Mouse (Mus musculus) forebrain, embryonic 16.5 days (tissue): ENCODE data around the gene Upk1a. TPM values are rescaled to one million over a fixed set of nuclear protein-coding genes. Genes with fewer than 3 reads are reported as not detected.

ENCODE experiments used
- ATAC-seq: fragments of 200-750 bp; cut with Nextera tagmentation; 2 replicates; pipeline ENCODE4 v1.8.0; 2017; ENCODE audit warnings: mild to moderate bottlenecking, moderate library complexity
- H3K27ac ChIP-seq: fragments of 300-500 bp; sonication (generic); 2 replicates; pipeline ENCODE4 v1.5.1; 2014; ENCODE audit warnings: low read length, control low read depth
- H3K27me3 ChIP-seq: fragments of 300-500 bp; sonication (generic); replicated peaks from 2 replicates; pipeline ENCODE4 v1.6.1; 2014; ENCODE audit warnings: low read length; ENCODE audit not compliant: control insufficient read depth, insufficient read depth
- H3K36me3 ChIP-seq: fragments of 300-500 bp; sonication (generic); 2 replicates; pipeline ENCODE4 v1.6.1; 2014; ENCODE audit not compliant: control insufficient read depth, insufficient read depth
- H3K4me1 ChIP-seq: fragments of 300-500 bp; sonication (generic); replicated peaks from 2 replicates; pipeline ENCODE4 v1.6.1; 2014; ENCODE audit warnings: low read length; ENCODE audit not compliant: control insufficient read depth, insufficient read depth
- H3K4me2 ChIP-seq: fragments of 300-500 bp; sonication (generic); 2 replicates; pipeline ENCODE4 v1.6.1; 2014; ENCODE audit warnings: mild to moderate bottlenecking, low read length, control low read depth
- H3K4me3 ChIP-seq: fragments of 300-500 bp; sonication (generic); replicated peaks from 2 replicates; pipeline ENCODE4 v1.5.1; 2014; ENCODE audit warnings: mild to moderate bottlenecking, low read length, control low read depth
- H3K9ac ChIP-seq: fragments of 300-500 bp; sonication (generic); replicated peaks from 2 replicates; pipeline ENCODE4 v1.6.1; 2014; ENCODE audit warnings: low read depth, low read length, control low read depth
- H3K9me3 ChIP-seq: fragments of 300-500 bp; sonication (generic); 2 replicates; pipeline ENCODE4 v1.6.1; 2016; ENCODE audit warnings: low read length; ENCODE audit not compliant: control insufficient read depth
- WGBS: fragments of 180-500 bp; shearing (Covaris S2); extraction: QIAGEN DNeasy Blood & Tissue Kit; methylation state at CpG from one replicate; pipeline ENCODE4 v1.1.7; 2014; 5-methylcytosine and 5-hydroxymethylcytosine counted together
- polyA plus RNA-seq: library from polyadenylated mRNA; unstranded; fragments of >200 nt; fragmentation: Nextera tagmentation; extraction: Ambion mirVana; gene quantifications from 2 replicates; pipeline ENCODE4 v1.2.1, GENCODE M21; 2015

Gene Upk1a
- polyA plus RNA-seq, 1 experiment from 2014 or later, result 0.34 TPM

DNA sequence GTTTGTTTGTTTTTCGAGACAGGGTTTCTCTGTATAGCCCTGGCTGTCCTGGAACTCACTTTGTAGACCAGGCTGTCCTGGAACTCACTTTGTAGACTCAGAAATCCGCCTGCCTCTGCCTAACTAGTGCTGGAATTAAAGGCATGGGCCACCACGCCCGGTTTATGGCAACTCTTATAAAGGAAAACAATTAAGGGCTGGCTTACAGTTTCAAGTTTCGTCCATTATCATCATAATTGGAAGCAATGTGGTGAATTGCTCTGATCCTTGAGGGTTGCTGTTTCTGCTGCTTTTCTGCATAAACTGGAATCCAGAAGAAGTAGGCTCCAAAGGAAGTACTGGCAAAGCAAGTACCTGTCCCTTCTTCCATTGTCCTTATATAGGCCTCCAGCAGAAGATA lies 14.0 kb upstream of the Upk1a start:
- Histone ChIP-seq H3K27me3 (peaks cover 9% of the 10 kb centered on the region), H3K4me3 (no peak overlapping the region), H3K4me2 (peak overlapping the region; percentile 97), H3K36me3 (peaks cover 6% of the 10 kb centered on the region; the same call in 1 of the 2 replicates), H3K4me1 (peaks cover 9% of the 10 kb centered on the region), H3K9ac (no peak overlapping the region), H3K9me3 (no peaks in the 10 kb centered on the region), H3K27ac (no peak overlapping the region)
- WGBS, result 87% methylated on average over 5 of the region's 5 CpGs
- no peak for ATAC-seq

DNA sequence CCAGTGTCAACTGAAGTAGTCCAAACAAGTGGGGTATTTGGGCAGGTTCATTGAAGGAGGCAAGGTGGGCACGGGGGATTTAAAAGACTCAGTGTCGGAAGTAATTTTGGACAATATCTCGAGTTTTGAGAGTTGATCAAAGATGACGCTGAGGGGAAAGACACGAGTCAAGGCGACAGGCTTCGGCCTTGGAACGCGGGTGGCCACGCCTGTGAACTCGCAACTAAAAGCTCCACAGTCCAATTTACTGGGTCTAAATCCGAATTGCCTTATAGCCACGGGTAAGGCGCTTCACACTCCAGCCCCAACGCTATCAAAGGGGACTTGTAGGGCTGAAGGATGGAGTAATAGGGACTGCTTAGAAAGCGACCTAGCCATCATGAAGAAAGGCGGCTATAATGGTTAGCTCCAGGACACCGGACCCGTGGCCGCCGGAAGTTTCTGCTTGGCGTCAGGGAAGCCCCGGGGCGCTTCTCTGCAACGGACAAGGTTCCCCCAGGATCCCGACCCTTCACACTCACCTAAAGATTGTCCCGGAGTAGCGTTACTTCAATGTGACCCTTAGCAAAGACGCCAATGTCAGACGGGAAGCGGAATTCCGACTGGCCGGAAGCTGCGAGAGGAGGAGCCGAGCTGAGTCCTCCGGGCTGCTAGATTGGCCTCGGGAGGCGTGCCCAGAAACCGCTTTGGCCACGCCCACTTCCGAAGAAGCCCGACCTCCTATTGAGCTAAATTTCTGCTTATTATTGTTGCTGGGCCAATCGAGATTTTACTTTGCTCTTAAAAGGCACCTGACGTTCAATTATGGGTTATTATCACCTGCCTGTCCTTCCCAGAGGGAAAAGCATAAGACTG lies 13.1 kb upstream of the Upk1a start, which contains the start of gene Cox6b1:
Cox6b1 (minus strand) TSS at position 622 of the 855 bp plus-strand sequence.
- Histone ChIP-seq H3K4me2 (peak within 1 kb of the TSS; percentile 97), H3K4me3 (peak within 1 kb of the TSS; percentile 93), H3K9me3 (no peaks in the 10 kb centered on the region), H3K4me1 (peaks cover 9% of the 10 kb centered on the region), H3K27ac (peak within 1 kb of the TSS; percentile 41; the same call in 1 of the 2 replicates), H3K36me3 (peaks cover 6% of the 10 kb centered on the region; the same call in 1 of the 2 replicates), H3K27me3 (peaks cover 6% of the 10 kb centered on the region; the same call in 1 of the 2 replicates), H3K9ac (peak within 1 kb of the TSS; percentile 77)
- peak; percentile 96 for ATAC-seq
- 1% methylated on average over 44 of the region's 44 CpGs for WGBS

GRCm38 (mm10) chr7:30619202-30619601 lies 6.6 kb upstream of the Upk1a start:
- 90% methylated on average over 3 of the region's 3 CpGs for WGBS
- Histone ChIP-seq H3K27me3 (no peaks in the 10 kb centered on the region), H3K27ac (no peak overlapping the region), H3K36me3 (peaks cover 17% of the 10 kb centered on the region), H3K9ac (no peak overlapping the region), H3K4me2 (no peak overlapping the region), H3K4me3 (no peak overlapping the region), H3K4me1 (no peaks in the 10 kb centered on the region), H3K9me3 (no peaks in the 10 kb centered on the region)
- no peak for ATAC-seq

DNA sequence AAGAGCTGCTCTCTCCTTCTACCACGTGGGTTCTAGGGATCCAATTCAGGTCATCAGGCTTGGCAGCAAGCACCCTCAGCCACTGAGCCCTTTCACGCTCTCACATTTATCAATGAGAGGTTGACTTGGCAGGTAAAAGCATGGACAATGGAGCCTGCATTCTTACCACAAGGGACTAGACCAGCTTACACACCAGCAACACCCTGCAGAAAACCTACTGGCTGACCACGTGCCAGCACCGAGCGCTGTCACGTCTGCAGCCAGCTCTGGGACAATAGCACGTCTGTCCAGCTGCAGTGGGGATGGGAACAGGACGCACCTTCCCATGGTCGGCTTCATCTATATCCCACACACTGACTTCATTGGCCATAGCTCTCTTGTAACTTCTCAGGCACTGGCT lies 6.0 kb upstream of the Upk1a start:
- Histone ChIP-seq H3K27me3 (no peaks in the 10 kb centered on the region), H3K9ac (no peak overlapping the region), H3K4me3 (no peak overlapping the region), H3K27ac (no peak overlapping the region), H3K9me3 (no peaks in the 10 kb centered on the region), H3K36me3 (peaks cover 17% of the 10 kb centered on the region), H3K4me2 (no peak overlapping the region), H3K4me1 (no peaks in the 10 kb centered on the region)
- no peak for ATAC-seq
- 94% methylated on average over 9 of the region's 9 CpGs for WGBS

DNA sequence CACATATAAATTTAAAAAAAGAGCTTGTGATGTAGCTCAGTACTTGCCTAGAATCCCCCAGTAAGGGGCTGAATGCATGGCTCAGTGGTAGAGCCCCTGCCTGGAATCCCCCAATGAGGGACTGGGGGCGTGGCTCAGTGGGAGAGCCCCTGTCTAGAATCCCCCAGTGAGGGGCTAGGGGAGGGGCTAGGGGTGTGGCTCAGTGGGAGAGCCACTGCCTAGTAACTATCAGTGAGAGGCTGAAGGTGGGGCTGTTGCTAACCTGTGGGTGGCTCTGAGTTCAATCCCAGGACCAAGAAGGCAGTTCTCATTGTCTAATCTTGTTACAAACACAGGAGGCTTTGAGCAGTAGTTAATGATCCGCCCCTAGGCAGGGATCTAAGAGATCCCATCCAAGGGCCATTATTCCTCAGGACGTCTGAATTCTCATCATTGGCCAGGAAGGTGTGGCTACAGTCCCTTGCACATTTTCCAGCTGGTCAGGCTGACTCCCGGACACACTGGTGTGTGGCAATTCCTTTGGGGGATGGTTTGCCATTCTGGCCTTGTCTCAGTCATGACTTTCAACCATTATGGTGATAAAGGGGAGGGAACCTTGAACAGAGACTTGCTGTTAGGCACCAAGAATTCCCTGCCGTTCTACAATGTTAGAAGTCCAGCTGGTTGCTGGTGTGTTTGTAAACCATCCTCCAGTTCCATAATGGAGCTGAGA lies 2.6 kb upstream of the Upk1a start:
- Histone ChIP-seq H3K4me1 (no peaks in the 10 kb centered on the region), H3K27me3 (no peaks in the 10 kb centered on the region), H3K4me2 (no peak overlapping the region), H3K27ac (no peak overlapping the region), H3K9ac (no peak overlapping the region), H3K9me3 (no peaks in the 10 kb centered on the region), H3K4me3 (no peak overlapping the region), H3K36me3 (peaks cover 11% of the 10 kb centered on the region)
- no peak for ATAC-seq
- WGBS, result 56% methylated on average over 5 of the region's 5 CpGs

DNA sequence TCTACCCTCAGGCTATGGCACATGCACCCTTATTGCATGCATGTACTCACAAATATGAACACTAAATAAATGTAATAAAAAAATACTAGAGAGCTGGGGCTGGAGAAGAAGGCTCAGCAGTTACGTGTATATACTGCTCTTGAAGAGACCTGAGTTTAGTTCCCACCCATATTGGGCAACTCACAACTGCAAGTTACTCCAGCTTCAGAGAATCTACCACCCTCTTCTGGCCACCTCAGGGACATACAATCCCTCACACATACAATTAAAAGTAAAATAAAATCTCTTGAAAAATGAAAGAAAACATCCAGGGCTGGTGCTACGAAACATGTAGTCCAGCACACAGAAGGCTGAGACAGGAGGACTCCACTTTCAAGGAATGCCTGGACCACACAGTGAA lies 1.8 kb upstream of the Upk1a start:
- H3K36me3 ChIP-seq, result peaks cover 11% of the 10 kb centered on the region
- no peaks in the 10 kb centered on the region for H3K27me3 ChIP-seq
- no peaks in the 10 kb centered on the region for H3K4me1 ChIP-seq
- H3K9me3 ChIP-seq, result no peaks in the 10 kb centered on the region
- WGBS, result 79% methylated on average over 2 of the region's 2 CpGs
- no peak overlapping the region for H3K9ac ChIP-seq
- H3K4me3 ChIP-seq, result no peak overlapping the region
- no peak overlapping the region for H3K27ac ChIP-seq
- H3K4me2 ChIP-seq, result no peak overlapping the region
- ATAC-seq, result no peak

GRCm38 (mm10) chr7:30613529-30614112 lies 974 bp upstream of the Upk1a start:
- Histone ChIP-seq H3K27ac (no peak overlapping the region), H3K4me3 (no peak overlapping the region), H3K27me3 (no peaks in the 10 kb centered on the region), H3K36me3 (peaks cover 11% of the 10 kb centered on the region), H3K9ac (no peak overlapping the region), H3K4me1 (no peaks in the 10 kb centered on the region), H3K4me2 (no peak overlapping the region), H3K9me3 (no peaks in the 10 kb centered on the region)
- 23% methylated on average over 14 of the region's 14 CpGs for WGBS
- no peak for ATAC-seq

DNA sequence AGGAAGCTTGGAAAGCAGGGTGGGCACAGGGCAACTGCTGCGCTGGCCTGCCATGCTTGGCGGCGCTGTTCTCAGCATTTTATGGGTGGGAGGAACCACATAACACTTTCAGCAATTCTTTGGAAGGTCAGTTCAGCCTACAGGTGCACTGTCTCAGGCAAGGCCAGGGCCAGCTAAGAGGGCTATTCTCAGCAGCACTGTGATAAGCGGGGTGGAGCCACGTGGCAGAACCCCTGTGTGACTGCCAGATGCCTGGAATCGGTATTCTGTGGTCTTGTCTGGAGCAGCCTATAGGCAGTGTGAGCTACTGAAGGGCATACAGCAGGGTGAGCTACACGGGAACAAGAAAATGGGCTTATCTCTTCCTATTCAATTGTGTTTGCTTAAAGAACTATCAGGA lies 2.6 kb downstream of the Upk1a start:
- no peaks in the 10 kb centered on the region for H3K27me3 ChIP-seq
- no peaks in the 10 kb centered on the region for H3K36me3 ChIP-seq
- no peak overlapping the region for H3K27ac ChIP-seq
- H3K9ac ChIP-seq, result no peak overlapping the region
- H3K4me2 ChIP-seq, result no peak overlapping the region
- no peak for ATAC-seq
- H3K4me1 ChIP-seq, result no peaks in the 10 kb centered on the region
- WGBS, result 58% methylated on average over 7 of the region's 7 CpGs
- no peaks in the 10 kb centered on the region for H3K9me3 ChIP-seq
- no peak overlapping the region for H3K4me3 ChIP-seq

GRCm38 (mm10) chr7:30608476-30608875 lies 4.2 kb downstream of the Upk1a start:
- no peak overlapping the region for H3K27ac ChIP-seq
- no peak overlapping the region for H3K9ac ChIP-seq
- WGBS, result 43% methylated on average over 15 of the region's 16 CpGs
- ATAC-seq, result no peak
- H3K4me2 ChIP-seq, result no peak overlapping the region
- no peaks in the 10 kb centered on the region for H3K36me3 ChIP-seq
- no peaks in the 10 kb centered on the region for H3K9me3 ChIP-seq
- no peaks in the 10 kb centered on the region for H3K4me1 ChIP-seq
- H3K27me3 ChIP-seq, result no peaks in the 10 kb centered on the region
- H3K4me3 ChIP-seq, result no peak overlapping the region
